Mouse (Mus musculus) myocyte (in vitro differentiated cells): ENCODE results near the gene Cd163. TPM values are rescaled to one million over a fixed set of nuclear protein-coding genes. Genes with fewer than 3 reads are reported as not detected.

Experiments
- H3K27me3 ChIP-seq: one replicate; pipeline ENCODE4 v1.6.1; 2011; ENCODE audit not compliant: control insufficient read depth, insufficient read depth, insufficient read length
- H3K36me3 ChIP-seq: one replicate; pipeline ENCODE4 v1.6.1; 2011; ENCODE audit not compliant: control insufficient read depth, insufficient read depth
- H3K4me2 ChIP-seq: one replicate; pipeline ENCODE4 v1.6.1; 2011; ENCODE audit warnings: low read depth, control low read depth
- H3K4me3 ChIP-seq: one replicate; pipeline ENCODE4 v1.5.1; 2011; ENCODE audit warnings: mild to moderate bottlenecking, control low read depth, moderate library complexity
- H3K79me2 ChIP-seq: one replicate; pipeline ENCODE4 v1.6.1; 2011; ENCODE audit not compliant: control insufficient read depth, insufficient read depth
- H3ac ChIP-seq: one replicate; pipeline ENCODE4 v1.6.1; 2011; ENCODE audit not compliant: control insufficient read depth, insufficient read length
- CEBPB ChIP-seq: IDR thresholded peaks from 2 replicates; pipeline ENCODE4 v1.6.1; 2011; ENCODE audit warnings: mild to moderate bottlenecking, moderate library complexity; ENCODE audit not compliant: poor library complexity, insufficient read depth, severe bottlenecking
- E2F4 ChIP-seq: IDR thresholded peaks from one replicate; pipeline ENCODE4 v1.6.1; 2011; ENCODE audit warnings: mild to moderate bottlenecking, control low read depth, moderate library complexity; ENCODE audit not compliant: insufficient read depth
- MAX ChIP-seq: IDR thresholded peaks from one replicate; pipeline ENCODE4 v1.6.1; 2011; ENCODE audit warnings: low read depth, mild to moderate bottlenecking, control low read depth
- MYOD1 ChIP-seq, 3 experiments: IDR thresholded peaks; one replicate each; pipeline ENCODE4 v1.6.1; 2011; ENCODE audit warnings: control low read depth in 2 of 3, low read depth in 2 of 3, mild to moderate bottlenecking in 2 of 3, moderate library complexity in 1 of 3; ENCODE audit not compliant: insufficient read length in 2 of 3, control insufficient read depth in 1 of 3
- MYOG ChIP-seq, 3 experiments: IDR thresholded peaks; one replicate each; pipeline ENCODE4 v1.6.1; 2011; ENCODE audit warnings: control low read depth in 2 of 3, low read depth in 2 of 3, mild to moderate bottlenecking in 2 of 3; ENCODE audit not compliant: insufficient read length in 2 of 3, control insufficient read depth in 1 of 3, insufficient read depth in 1 of 3
- POLR2A ChIP-seq: IDR thresholded peaks from one replicate; pipeline ENCODE4 v1.6.1; 2011; ENCODE audit warnings: low read depth, mild to moderate bottlenecking, control low read depth, moderate library complexity; ENCODE audit not compliant: insufficient read length
- POLR2AphosphoS2 ChIP-seq: IDR thresholded peaks from one replicate; pipeline ENCODE4 v1.6.1; 2011; ENCODE audit warnings: low read depth, control low read depth; ENCODE audit not compliant: insufficient read length
- REST ChIP-seq: IDR thresholded peaks from one replicate; pipeline ENCODE4 v1.6.1; 2011; ENCODE audit warnings: mild to moderate bottlenecking, control low read depth, moderate library complexity; ENCODE audit not compliant: insufficient read depth, insufficient read length
- SRF ChIP-seq: IDR thresholded peaks from one replicate; pipeline ENCODE4 v1.6.1; 2011; ENCODE audit warnings: low read depth; ENCODE audit not compliant: control insufficient read depth, insufficient read length
- TCF12 ChIP-seq: IDR thresholded peaks from one replicate; pipeline ENCODE4 v1.6.1; 2011; ENCODE audit warnings: mild to moderate bottlenecking, control low read depth; ENCODE audit not compliant: poor library complexity, insufficient read depth, severe bottlenecking
- TCF3 ChIP-seq: IDR thresholded peaks from one replicate; pipeline ENCODE4 v1.6.1; 2011; ENCODE audit warnings: low read depth, control low read depth; ENCODE audit not compliant: insufficient read length
- USF1 ChIP-seq: IDR thresholded peaks from one replicate; pipeline ENCODE4 v1.6.1; 2011; ENCODE audit warnings: low read depth, mild to moderate bottlenecking, control low read depth, moderate library complexity
- polyA plus RNA-seq: library from polyadenylated mRNA; unstranded; fragments of >200 nt; fragmentation: generic; extraction: Trizol; gene quantifications from one replicate; pipeline ENCODE4 v1.2.1, GENCODE M21; 2012; ENCODE audit warnings: missing spikeins

Cd163 gene
- polyA plus RNA-seq, 1 experiment: 0.24 TPM

- Histone ChIP-seq H3ac (no peak overlapping the region), H3K79me2 (no peaks in the 10 kb centered on the region), H3K27me3 (no peaks in the 10 kb centered on the region), H3K4me3 (no peak overlapping the region), H3K4me2 (no peak overlapping the region), H3K36me3 (no peaks in the 10 kb centered on the region)
- TF ChIP-seq USF1: no peak
- TF ChIP-seq CEBPB: no peak
- TF ChIP-seq POLR2AphosphoS2: no peak
- TF ChIP-seq TCF12: no peak
- TF ChIP-seq SRF: no peak
- TF ChIP-seq E2F4: no peak
- TF ChIP-seq MYOD1 (IDR thresholded peaks at IDR 0.05; ENCODE audit: control insufficient read depth in 1 of 3, insufficient read length in 2 of 3, low read depth in 2 of 3): no peak
- no peak for TF ChIP-seq MAX
- no peak for TF ChIP-seq POLR2A
- TF ChIP-seq TCF3: no peak
- TF ChIP-seq REST: no peak
- no peak for TF ChIP-seq MYOG (IDR thresholded peaks at IDR 0.05; ENCODE audit: control insufficient read depth in 1 of 3, insufficient read depth in 1 of 3, insufficient read length in 2 of 3, low read depth in 2 of 3)
Observed at GRCm38 (mm10) chr6:124329622-124330021, 25.2 kb downstream of the Cd163 start.

DNA sequence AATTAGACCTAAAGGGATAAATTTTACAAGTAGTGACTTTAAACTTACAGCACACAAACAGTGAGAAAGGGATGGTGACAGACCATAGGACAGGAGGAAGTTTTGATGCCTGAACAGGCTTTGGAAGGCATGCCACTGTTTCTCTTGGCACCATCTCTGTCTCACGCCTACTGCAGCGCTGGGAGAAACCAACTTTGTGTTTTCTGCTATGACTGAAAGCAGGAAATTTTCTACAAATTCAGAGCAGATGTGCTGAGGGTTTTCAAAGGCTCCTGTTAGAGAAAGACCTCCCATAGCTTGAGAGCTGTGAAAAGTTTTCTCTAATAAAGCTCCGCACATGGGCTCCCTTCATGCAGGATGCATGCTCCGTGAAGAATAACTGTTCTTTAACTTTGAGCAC is 40.6 kb downstream of the Cd163 start:
- H3K79me2 ChIP-seq: no peaks in the 10 kb centered on the region
- no peak overlapping the region for H3K4me2 ChIP-seq
- H3K36me3 ChIP-seq: no peaks in the 10 kb centered on the region
- no peaks in the 10 kb centered on the region for H3K27me3 ChIP-seq
- no peak overlapping the region for H3K4me3 ChIP-seq
- H3ac ChIP-seq: no peak overlapping the region
- TF ChIP-seq TCF12: no peak
- TF ChIP-seq MYOD1 (IDR thresholded peaks at IDR 0.05; ENCODE audit: control insufficient read depth in 1 of 3, insufficient read length in 2 of 3, low read depth in 2 of 3): no peak
- TF ChIP-seq MAX: no peak
- TF ChIP-seq CEBPB: no peak
- TF ChIP-seq POLR2AphosphoS2: no peak
- TF ChIP-seq USF1: no peak
- no peak for TF ChIP-seq POLR2A
- TF ChIP-seq REST: no peak
- no peak for TF ChIP-seq E2F4
- TF ChIP-seq MYOG (IDR thresholded peaks at IDR 0.05; ENCODE audit: control insufficient read depth in 1 of 3, insufficient read depth in 1 of 3, insufficient read length in 2 of 3, low read depth in 2 of 3): no peak
- no peak for TF ChIP-seq SRF
- TF ChIP-seq TCF3: no peak

- Histone ChIP-seq H3K79me2 (no peaks in the 10 kb centered on the region), H3K36me3 (no peaks in the 10 kb centered on the region), H3ac (no peak overlapping the region), H3K27me3 (no peaks in the 10 kb centered on the region), H3K4me3 (no peak overlapping the region), H3K4me2 (no peak overlapping the region)
- TF ChIP-seq MYOD1 (IDR thresholded peaks at IDR 0.05; ENCODE audit: control insufficient read depth in 1 of 3, insufficient read length in 2 of 3, low read depth in 2 of 3): no peak
- no peak for TF ChIP-seq CEBPB
- no peak for TF ChIP-seq REST
- TF ChIP-seq USF1: no peak
- no peak for TF ChIP-seq TCF3
- no peak for TF ChIP-seq MYOG (IDR thresholded peaks at IDR 0.05; ENCODE audit: control insufficient read depth in 1 of 3, insufficient read depth in 1 of 3, insufficient read length in 2 of 3, low read depth in 2 of 3)
- TF ChIP-seq TCF12: no peak
- no peak for TF ChIP-seq POLR2AphosphoS2
- TF ChIP-seq SRF: no peak
- TF ChIP-seq E2F4: no peak
- no peak for TF ChIP-seq MAX
- TF ChIP-seq POLR2A: no peak
Observed at GRCm38 (mm10) chr6:124346613-124347012, 42.2 kb downstream of the Cd163 start.

DNA sequence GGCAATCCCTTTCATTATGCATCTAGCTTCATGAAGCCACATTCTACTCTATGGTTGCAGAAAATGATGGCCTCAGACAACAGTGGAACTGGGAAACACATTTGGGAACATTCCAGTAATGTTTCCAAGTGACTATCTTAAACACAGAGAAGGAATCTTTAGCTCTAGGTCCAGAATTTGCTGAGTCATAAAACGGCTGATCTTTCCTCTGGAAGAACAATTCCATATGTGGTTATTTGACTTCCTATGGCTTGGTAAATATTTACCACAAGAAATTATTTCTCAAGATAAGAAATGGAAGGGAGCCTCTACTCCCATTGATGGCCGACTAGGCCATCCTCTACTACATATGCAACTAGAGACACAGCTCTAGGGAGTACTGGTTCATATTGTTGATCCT is 48.8 kb downstream of the Cd163 start:
- TF ChIP-seq E2F4 (no peak), POLR2A (no peak), MAX (no peak), SRF (no peak), TCF12 (no peak), POLR2AphosphoS2 (no peak), REST (no peak), USF1 (no peak), TCF3 (no peak), MYOG (IDR thresholded peaks at IDR 0.05; ENCODE audit: control insufficient read depth in 1 of 3, insufficient read depth in 1 of 3, insufficient read length in 2 of 3, low read depth in 2 of 3) (no peak), CEBPB (no peak), MYOD1 (IDR thresholded peaks at IDR 0.05; ENCODE audit: control insufficient read depth in 1 of 3, insufficient read length in 2 of 3, low read depth in 2 of 3) (no peak)
- no peaks in the 10 kb centered on the region for H3K36me3 ChIP-seq
- H3ac ChIP-seq: no peak overlapping the region
- no peaks in the 10 kb centered on the region for H3K27me3 ChIP-seq
- H3K4me3 ChIP-seq: no peak overlapping the region
- H3K79me2 ChIP-seq: no peaks in the 10 kb centered on the region
- no peak overlapping the region for H3K4me2 ChIP-seq

DNA sequence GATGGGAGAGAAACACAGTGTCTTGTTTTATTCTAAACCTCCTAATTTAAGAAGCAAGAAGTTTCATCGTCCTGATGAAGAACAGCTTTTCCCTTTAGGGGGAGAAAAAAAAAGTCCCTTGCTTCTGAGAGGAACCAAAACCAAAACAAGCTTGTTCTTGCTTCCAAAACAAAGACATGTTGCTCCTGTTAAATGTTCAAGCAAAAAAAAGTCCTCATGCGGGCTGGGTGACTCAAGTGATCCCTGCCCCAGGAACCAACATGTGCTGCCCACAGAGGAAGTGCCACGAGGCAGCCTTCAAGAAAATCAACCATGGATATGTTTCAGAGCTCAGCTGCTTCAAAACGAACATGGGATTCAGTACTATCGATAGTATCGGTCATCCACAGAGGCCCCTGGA is 54.5 kb downstream of the Cd163 start:
- TF ChIP-seq CEBPB: no peak
- Histone ChIP-seq H3K36me3 (no peaks in the 10 kb centered on the region), H3K79me2 (no peaks in the 10 kb centered on the region), H3K27me3 (no peaks in the 10 kb centered on the region), H3ac (no peak overlapping the region), H3K4me2 (no peak overlapping the region), H3K4me3 (no peak overlapping the region)
